Mouse (Mus musculus): ENCODE measurements around the gene Ccdc114.
A peak's percentile ranks its signal among the peaks of the same experiment; 100 is the strongest.
"Not testable (repeated sequence)": the region's sequence is repeated elsewhere in the genome, so short reads cannot be mapped to it uniquely, and the experiment has no call there.

Gene Ccdc114

GRCm38 (mm10) chr7:45919083-45919671, 4.7 kb upstream of the Ccdc114 start:
- DNase-seq (ENCODE audit: low spot score), result no peak

- no peak for DNase-seq (ENCODE audit: low spot score)
Observed at GRCm38 (mm10) chr7:45919761-45920160, 4.1 kb upstream of the Ccdc114 start.

DNA sequence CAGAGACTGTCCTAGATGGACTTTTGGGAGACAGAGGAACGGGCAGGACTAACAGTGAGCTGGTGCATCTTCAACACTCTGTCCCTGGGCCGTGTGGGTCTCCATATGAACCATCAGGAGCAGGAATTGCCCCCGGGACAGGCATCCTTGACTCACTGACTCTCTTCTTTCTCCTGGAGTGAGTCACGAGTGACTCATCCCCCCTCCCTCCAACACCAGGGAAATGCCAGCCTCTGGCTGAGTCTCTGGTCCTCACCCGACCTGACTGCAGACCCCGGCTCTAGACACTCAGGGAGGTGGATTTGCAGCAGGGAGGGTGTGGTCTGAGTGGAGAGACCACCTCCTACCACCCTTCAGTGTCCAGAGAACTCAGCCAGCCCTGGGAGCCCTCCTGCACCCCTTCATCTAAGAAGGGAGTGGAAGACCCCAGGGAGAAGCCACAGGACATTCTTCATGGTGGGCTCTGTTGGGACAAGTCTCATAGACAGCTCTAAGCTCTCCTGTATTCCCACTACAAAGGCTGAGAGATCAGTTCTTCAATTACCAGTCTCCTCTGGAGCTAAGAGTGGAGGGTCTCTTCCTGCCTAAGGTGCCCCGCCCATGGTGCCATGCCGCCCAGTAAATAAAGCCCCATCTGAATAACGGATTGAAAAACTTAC, 3.2 kb upstream of the Ccdc114 start:
- no peak for DNase-seq (ENCODE audit: low spot score)

- DNase-seq (ENCODE audit: low spot score), result no peak
Observed at GRCm38 (mm10) chr7:45921242-45921621, 2.6 kb upstream of the Ccdc114 start, which contains the start of gene Emp3. Emp3 (minus strand) TSS chr7:45921404.

DNA sequence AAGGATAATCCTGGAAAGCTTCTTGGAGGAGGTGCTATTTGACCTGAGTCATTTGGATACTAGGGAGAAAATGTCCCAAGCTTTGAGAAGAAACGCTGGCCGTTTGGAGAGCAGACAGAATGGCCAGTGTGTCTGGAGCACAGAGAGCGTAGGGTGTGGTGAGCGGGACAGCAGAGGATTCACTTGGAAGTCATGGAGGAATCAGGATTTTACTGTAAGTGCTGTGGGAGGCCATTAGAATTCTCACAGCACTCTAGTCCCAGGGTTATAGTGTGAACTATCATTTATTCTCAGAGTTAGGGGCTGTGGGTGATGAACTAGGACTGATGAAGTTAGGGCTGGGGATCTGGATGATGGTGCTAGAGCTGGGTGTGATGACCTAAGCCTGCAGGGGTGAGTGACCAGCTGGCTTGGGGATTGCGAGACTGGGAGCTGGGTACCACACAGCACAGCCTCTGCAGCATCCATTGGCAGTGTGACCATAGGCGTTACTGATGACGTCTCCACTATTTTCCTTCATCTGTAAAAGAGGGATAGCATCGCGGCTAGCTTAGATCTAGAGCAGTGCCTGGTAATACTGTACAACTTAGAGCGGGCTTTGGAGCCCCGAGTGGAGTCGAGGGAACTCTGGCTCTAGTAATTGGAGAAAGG, 1.8 kb upstream of the Ccdc114 start:
- DNase-seq (ENCODE audit: low spot score), result no peak

DNA sequence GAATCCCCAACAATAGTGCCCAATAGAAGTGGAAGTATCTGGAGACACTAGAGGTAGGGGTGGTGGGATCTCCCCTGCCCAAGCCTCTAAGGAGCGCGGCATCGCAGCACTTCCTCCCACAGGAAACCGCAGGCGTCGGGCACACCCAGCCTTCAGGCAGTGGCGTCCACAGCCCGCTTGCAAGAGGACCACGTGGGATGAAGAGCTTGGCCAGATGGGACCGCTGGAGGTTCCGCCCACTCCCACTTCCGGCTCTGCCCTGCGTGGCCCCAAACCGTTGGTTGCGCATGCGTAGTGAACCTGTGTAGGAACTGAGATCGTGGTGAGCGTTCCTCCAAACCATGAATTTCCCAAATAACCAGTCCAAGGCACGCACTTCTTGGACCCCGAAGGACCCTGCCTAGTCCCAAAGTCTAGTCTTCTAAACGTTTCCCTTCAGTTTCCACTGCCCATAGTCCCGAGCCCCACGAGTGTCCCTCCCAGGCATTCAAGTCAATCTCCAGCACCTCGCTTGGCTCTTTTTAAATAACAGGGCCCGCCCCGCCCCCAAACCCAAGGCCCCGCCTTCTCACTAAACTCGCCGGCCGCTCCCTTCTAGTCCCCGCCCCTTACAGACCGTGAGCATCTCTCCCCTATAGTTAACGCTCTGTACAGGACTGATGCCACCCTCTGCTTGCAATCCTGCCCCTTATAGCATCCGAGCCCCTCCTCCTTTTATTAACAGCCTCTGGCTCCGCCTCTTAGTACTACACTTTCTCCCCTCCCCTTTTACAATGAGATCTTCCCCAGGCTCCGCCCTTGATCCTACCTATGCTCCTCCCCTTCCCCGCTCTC, 727 bp upstream of the Ccdc114 start:
- peak; percentile 97 for DNase-seq (ENCODE audit: low spot score)

- peak; percentile 51 for DNase-seq (ENCODE audit: low spot score)
Observed at GRCm38 (mm10) chr7:45924429-45924816, 551 bp downstream of the Ccdc114 start.

GRCm38 (mm10) chr7:45928626-45929295, 4.9 kb downstream of the Ccdc114 start:
- no peak for DNase-seq (ENCODE audit: low spot score)

DNA sequence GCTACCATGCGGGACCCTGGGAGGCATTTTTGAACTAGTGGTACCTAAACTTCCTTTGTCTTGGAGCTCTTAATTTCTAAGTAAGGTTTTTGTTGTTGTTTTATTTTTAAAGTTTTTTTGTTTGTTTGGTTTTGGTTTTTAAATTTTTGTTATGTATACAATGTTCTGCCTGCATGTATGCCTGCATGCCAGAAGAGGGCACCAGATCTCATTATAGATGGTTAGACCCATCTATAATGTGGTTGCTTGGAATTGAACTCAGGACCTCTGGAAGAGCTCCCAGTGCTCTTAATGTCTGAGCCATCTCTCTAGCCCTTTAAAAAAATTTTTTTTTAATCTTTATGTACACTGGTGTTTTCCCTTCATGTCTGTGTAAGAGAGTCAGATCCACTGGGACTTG, 5.8 kb downstream of the Ccdc114 start:
- no peak for DNase-seq (ENCODE audit: low spot score)

- not testable (repeated sequence) for DNase-seq (ENCODE audit: low spot score)
Observed at GRCm38 (mm10) chr7:45933766-45934165, 9.9 kb downstream of the Ccdc114 start.

GRCm38 (mm10) chr7:45935114-45935513, 11.2 kb downstream of the Ccdc114 start:
- peak; percentile 85 for DNase-seq (ENCODE audit: low spot score)

- DNase-seq (ENCODE audit: low spot score), result no peak
Observed at GRCm38 (mm10) chr7:45939836-45940235, 16.0 kb downstream of the Ccdc114 start.

- no peak for DNase-seq (ENCODE audit: low spot score)
Observed at GRCm38 (mm10) chr7:45941986-45942385, 18.1 kb downstream of the Ccdc114 start.

GRCm38 (mm10) chr7:45943280-45943679, 19.4 kb downstream of the Ccdc114 start:
- not testable (repeated sequence) for DNase-seq (ENCODE audit: low spot score)

DNA sequence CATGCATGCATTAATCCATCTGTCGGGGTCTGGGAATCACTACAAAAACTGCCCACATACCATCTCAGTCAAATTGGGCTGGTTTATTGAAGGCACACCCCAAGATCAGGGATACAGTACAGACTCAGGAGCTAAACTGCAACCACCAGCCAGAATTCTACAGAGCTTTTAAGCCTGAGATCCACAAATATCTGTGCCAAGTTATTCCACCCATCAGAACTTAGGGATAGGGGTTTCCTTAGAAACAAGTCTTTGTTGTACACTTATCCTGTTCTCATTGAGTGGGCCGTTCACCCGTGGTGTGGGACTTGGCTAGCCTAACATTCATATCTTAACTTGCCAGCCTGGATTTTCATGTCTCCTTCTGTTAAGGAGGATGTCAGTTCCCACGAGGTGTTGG, 25.2 kb downstream of the Ccdc114 start:
- no peak for DNase-seq (ENCODE audit: low spot score)

GRCm38 (mm10) chr7:45956611-45957010, 32.7 kb downstream of the Ccdc114 start:
- no peak for DNase-seq (ENCODE audit: low spot score)

GRCm38 (mm10) chr7:45971831-45972723, 48.2 kb downstream of the Ccdc114 start:
- no peak for DNase-seq (ENCODE audit: low spot score)

GRCm38 (mm10) chr7:45973271-45973687, 49.4 kb downstream of the Ccdc114 start:
- no peak for DNase-seq (ENCODE audit: low spot score)

DNA sequence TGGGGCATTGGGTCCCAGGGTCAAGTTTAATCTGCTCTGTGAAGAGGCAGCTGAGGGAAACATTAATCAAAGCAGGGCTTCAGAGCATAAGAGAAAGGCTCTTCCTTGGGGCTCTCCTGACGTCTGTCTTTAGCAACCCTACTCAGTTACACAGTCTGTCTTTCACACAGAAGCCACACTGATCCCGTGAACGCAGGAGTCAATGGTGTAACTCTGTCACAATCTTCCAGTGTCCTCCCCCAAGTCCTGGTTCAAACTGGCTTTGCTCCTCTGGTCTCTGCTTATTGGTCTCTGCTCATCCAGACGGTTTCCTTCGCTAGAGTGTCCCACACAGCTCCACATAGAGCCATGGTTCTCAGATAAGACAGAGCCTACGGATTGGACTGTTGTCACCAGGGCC, 50.2 kb downstream of the Ccdc114 start:
- no peak for DNase-seq (ENCODE audit: low spot score)

DNA sequence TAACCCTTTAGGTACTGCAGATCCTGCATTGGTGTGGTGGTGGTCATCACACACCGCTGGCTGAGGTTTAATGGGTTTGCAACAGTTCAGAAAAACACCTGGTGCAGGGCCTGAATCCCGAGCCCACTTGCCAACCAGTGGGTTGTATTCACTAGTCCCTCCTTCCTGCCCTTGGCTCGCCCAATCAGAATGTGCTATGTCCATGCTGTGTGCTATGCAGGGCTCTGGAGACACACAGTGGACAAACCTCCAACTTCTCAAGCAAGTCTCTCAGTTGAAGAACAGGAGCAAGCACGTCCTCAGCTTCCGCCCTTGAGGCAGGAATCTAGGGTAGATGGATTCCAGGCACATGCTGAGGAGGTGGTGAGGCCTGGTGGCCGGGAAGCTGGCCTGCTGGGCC, 50.6 kb downstream of the Ccdc114 start:
- peak; percentile 2 for DNase-seq (ENCODE audit: low spot score)

DNA sequence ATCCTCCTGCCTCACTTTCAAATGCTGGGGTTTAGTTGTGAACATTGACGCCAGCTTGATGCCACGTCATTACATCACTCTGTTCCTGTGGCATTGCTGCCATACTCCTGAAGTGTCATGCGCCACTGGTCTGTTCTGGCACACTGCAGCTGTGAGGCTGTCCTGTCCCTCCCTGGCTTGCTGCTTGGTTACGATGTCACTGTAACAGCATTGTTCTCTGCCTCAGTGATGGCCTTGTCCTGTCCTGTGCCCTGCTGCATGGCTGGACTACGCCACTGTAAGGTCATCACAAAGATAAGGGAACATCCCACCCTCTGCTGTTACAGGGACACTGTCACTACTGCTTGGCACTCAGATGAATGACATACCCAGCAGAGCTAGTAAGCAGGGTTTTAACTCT, 57.7 kb downstream of the Ccdc114 start:
- no peak for DNase-seq (ENCODE audit: low spot score)
